Mouse (Mus musculus) embryo, embryonic 11 days (tissue): ENCODE data around the gene Trub2.

Experiments
- DNase-seq: peaks from one replicate; pipeline ENCODE4 v3.0.0-alpha.2; 2015

Trub2 gene

DNA sequence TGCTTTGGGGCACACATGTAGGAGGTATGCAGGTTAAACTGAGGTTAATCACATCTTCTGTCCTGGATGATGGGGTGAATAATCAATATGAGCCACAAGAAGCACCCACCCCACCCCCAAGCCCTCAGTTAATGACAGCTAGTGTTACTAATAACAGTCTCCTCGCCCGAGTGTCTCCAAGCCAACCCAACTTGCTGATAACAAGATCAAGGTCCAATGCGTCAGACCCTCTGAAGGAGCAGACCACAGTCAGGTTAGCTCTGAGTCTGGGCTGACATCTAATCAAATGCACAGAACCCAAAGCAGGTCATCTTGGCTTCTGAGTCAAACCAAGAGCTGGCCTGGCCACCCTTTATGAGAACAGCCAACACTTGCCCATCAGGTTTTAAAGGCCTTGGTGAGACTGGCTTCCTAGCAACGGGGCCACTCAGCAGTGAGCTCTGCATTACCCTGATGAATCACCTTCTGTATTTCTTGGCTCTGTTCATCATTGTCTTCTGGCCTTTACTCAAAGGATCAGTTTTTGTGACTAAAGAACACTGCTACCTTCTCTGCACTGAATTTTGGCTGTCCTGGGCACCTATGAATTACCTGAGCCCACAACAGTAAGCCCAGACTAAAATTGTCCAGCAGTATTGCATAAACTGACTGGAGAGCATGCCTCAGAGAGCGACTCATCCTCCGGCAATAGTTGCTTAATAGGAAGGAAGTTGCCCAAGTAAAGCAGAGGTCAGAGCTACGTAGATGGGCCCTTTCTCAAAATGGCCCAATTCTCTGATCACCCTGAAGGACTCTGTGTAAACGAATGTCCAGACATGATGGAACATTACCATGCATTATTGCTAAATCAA, 16.5 kb downstream of the Trub2 start:
- DNase-seq = no peak

DNA sequence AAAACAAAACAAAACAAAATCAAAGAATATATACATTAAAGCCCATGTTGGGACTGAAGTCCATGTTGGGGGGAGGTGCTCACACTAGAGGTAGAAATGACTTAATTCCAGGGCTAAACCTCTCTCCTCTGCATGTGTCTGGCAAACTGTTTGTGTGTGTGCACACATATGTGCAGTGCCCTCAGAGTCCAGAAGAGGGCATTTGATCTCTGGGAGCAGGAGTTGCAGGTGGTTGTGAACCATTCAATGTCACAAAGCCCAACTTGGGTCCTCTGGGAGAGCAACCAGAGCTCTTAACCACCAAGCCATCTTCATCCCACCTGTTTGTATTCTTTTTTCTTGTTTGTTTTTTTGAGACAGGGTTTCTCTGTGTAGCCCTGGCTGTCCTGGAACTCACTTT, 18.1 kb downstream of the Trub2 start:
- peak; percentile 9 for DNase-seq

DNA sequence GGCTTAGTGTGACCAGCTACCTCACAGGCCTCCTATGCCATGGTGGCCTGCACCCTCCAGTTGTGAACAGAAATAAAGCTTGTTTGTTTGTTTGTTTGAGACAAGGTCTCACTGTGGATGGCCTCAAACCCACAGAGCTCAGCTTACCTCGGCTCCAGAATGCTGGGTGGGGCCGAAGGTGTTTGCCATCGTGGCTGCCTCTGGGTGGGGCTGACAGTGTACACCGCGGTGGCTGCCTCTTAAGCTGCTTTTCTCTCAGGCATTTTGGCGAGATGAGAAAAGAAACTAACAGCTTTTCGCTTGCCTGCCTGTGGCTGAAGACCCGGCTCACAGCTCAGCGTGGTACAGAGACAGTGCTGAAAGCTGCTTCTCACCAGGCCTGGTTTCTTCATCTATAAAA, 19.4 kb downstream of the Trub2 start:
- DNase-seq = no peak

DNA sequence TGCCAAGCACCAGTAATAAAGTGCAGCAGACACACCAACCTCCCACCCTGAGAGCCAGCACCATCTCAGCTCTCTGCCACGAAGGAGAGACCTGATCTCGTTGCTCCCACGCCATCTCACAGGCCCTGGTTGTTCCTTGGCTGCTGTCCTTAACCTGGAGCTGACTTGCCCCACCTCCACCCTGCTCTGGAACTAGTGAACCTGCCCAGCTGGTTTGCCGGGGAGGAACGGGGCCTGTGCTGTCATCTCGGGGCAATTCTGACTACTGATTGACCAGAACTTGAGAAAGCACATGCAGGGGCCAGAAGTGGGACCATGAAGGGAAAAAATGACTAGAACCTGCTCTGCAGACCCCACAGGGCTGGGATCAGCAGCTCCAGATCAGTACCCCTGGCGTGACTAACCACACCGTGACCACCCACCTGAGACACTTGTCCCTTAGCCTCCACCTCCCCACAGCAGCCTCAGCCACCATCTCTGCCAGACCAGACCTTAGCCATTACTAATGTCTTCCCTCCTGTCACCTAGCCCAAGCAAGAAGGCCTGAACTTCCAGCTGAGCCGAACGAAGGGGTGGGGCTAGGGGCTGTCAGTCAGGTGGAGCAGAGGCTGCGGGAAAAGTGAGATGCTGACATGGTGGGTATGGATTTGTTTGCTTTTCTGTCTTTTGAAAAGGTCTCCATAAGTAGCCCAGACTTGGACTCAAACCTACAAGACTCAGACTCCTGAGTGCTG, 20.2 kb downstream of the Trub2 start:
- no peak for DNase-seq

DNA sequence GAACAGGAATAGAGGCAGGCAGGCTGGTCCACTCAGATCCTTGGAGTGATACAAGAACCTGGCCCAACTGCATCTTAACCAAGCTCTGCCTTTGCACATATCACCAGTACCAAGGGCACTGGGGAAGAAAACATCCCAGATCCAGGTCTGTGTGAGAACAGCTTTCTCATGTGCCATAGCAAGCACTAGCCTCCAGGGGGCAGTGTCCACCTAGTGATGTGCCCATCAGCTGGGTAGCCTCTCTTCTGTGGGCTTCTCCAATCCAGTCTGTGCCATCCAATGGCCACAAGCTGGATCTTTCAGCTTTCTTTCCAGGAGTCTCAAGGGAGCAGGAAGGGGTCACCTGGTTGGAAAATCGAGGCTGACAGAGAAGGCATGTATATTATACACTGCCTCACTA, 23.5 kb downstream of the Trub2 start:
- DNase-seq = peak; percentile 80

DNA sequence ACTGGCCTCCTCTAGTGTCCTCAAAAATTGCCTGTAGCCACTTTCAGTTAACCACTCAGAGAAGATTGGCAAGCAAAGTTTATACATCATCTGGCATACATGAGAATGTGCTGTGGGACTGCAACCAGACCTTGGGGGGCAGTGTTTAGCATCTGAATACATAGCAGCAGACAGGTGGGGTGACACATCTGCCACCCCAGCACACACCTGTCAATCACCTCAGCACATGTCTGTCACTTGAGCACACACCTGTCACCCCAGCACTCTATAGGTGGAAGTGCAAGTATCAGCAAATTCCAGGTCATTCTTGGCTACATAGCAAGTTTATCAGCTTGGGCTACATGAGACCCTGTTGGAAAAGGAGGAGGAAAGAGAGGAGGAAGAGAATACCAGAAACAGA, 32.6 kb downstream of the Trub2 start:
- DNase-seq = no peak

DNA sequence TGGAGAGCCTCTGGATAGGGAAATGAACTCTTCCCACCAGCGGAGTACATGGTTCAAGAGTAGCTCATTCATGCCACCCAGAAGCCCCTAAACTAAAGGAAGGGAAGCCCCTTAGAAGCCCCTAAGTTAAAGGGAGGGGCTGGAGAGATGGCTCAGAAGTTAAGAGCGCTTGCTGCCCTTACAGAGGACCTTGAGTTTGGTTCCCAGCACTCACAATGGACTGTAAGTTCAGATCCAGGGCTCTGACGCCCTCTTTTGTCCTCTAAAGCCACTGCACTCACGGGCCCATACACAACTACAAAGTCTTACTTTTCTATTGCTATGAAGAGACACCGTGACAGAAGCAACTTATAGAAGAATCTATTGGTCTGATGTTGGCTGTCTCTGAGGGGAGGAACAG, 35.9 kb downstream of the Trub2 start:
- no peak for DNase-seq

DNA sequence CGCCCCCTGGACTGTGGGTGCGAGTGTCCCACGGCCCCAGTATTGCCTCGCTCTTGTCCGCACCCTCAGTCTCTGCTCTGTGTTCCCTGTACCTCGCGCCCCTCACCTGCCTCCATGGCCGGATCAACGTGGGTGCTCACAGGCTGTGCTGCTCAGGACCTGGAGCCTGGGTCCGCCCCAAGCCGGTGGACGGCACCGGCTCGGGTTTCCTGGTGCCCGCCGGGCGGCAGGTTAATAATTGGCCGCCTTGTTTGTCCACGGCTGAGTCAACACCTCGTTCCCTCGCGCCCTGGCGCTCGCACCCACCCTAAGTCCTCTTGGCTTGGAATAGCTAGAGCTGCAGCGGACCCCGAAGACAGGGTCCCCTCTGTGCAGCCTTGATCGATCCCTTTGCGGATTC, 36.8 kb downstream of the Trub2 start, which contains the start of gene Gm13420:
TSS of gene Gm13420 (minus strand) at position 189 of the 400 bp plus-strand sequence.
- peak; percentile 8 for DNase-seq

DNA sequence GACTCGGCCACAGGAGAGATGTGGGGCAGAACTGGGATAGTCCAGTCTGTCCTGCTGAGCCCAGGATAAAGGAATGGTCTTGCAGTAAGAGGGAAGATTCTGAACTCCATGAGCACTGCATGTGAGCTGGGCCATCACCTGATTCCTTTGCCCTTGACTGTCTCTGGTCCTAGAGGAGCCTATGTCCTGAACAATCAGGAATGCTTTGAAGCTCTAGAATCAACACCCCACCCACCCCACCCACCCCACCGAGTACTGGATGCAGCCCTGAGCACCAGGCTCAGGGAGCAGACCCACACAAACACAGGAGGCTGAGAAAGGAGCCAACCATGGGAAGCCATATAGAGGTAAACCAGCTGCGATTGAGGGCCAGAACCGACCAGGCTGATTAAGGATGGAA, 39.8 kb downstream of the Trub2 start:
- no peak for DNase-seq

DNA sequence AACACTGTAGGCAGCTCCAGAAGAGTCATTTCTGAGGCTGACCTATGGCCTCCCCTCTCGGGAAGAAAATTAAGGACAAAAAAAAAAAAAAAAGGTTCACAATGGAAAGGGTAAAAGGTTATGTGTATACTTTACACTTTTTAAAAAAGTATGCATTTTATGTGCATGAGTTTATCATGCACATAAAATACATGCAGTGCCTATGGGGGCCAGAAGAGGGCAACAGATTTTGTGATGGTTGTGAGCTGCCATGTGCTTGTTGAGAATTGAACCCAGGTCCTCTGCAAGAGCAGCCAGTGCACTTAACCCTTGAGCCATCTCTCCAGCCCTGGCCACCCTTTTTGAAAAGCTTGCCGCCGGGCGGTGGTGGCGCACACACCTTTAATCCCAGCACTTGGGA, 40.5 kb downstream of the Trub2 start:
- DNase-seq = peak; percentile 31

DNA sequence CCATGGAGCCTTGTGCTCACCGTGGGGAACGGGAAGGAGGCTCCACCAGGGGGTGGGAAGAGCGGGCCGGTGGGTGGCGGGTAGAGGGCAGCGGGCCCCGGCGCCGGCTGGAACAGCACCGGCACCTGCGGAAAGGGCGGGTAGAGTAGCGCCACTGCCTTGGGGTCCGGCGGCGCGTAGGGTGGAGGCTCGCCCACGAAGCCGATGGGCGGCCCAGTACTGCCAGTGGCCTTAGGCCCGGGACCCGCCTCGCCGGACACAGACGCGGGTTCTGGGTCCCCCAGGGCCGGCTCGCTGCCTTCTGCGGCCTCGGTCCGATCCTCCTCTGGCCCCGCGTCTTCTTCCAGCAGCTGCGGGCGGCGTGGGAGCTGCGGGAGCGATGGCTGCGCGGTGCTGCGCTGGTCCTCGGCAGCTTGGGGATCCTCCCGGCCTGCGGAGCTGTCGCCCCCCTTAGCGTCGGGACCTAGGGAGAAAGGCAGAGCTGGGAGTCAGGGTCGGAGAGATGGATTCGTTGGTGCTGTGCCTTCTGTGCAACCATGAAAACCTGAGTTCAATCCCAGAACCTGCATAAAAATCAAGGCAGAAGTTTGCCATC, 41.0 kb downstream of the Trub2 start:
- peak; percentile 22 for DNase-seq

DNA sequence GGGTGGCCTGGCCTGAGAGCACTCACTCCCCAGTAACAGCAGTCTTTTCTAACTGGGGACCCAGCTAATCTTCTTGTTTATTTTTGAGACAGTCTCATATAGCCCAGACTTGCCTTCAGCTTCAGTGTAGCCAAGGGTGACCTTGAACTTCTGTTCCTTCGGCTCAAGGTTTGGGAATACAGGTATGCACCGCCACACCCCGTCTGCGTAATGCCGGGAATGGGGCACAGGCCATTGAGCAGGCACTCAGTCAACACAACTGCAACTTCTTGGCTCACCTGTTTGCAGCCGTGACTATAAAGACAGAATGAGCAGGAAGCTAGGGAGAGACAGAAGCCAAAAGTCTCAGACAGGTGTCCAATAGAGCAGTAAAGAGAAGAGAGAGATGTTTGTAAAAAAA, 44.0 kb downstream of the Trub2 start:
- DNase-seq = no peak

DNA sequence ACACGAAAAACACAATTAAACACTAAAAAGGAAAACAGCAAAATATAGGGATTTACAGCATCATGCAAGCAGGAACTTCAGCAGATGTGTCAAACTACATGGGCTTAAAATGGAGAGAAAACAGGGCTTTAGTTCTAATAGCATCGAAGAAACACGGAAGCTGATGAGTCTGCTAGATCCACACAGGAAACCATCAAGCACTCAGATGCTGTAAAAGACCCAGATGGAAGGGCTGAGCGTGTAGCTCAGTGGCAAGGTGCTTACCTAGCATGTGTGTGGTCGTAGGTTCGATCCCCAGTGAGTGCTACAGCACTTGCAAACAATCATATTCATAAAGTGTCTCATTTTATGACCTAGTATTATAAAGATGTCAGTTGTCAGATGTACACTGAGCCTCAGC, 47.1 kb downstream of the Trub2 start:
- no peak for DNase-seq

DNA sequence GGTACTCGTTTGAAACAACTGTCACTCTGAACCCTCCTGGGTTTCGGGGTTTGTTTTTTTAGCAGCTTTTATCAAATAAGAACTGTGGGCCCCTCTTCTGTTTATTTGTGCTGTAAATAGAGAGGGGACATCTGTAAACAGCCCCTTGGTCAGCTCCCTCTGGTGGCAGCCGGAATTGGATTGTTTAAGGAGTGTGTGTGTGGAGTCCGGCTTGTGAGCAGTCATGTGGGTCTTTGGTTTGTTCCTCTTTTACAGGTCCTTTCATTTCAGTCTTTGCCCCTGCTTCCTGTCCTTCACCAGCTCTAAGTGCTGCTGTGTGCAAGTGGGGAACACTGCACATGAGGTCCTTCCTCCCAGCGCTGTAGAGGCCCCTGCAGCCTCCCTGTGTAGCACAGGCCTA, 48.9 kb downstream of the Trub2 start:
- no peak for DNase-seq

DNA sequence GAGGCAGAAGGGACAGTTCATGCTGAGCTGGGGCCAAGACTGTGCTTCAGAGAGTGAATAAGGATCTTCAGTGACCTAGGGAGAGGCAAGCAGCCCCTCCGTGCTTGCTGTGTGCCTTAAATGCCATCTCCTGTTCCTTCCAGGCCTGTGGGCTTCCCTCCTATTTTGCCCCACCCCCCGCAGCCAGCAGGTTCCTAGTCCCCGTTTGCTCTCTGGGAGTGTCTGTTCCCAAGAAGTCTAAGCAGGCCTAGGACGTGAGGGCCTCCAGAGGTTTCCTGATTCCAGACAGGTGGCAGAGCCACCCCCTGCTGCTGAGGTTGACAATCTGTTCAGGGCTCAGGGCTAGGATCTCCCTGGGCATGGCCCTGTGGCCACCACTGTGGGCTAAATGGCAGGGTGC, 49.5 kb downstream of the Trub2 start:
- no peak for DNase-seq

DNA sequence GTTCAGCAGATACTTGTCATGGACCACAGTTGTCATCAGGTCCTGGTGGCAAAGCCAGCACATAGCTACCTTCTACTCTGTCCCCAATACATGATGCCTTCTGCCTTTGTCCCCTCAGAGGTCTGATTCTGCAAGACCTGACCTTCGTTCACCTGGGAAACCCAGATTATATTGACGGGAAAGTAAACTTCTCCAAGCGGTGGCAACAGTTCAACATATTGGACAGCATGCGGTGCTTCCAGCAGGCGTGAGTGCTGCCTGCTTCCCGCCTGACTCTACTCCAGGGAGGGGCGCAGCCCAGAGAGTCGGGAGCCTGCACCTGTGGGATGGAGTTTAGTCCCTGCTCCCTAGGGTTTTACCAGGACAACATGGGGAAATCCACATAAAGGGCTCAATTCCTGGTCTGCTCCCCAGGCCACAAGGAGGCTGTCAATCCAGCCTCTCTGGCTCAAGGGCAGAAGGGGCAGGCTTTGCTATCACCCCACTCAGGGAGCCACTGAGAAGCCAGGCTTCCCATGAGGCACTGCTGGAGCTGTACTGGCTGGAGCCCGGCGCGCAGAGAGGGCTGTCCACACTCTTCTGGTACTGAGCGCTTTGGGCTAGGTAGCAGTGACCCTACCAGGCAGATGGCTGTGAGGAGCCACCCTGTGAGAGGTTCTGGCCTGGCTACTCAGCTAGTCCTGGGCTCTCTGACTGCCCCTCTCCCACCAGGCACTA, 50.9 kb downstream of the Trub2 start:
- DNase-seq = no peak

DNA sequence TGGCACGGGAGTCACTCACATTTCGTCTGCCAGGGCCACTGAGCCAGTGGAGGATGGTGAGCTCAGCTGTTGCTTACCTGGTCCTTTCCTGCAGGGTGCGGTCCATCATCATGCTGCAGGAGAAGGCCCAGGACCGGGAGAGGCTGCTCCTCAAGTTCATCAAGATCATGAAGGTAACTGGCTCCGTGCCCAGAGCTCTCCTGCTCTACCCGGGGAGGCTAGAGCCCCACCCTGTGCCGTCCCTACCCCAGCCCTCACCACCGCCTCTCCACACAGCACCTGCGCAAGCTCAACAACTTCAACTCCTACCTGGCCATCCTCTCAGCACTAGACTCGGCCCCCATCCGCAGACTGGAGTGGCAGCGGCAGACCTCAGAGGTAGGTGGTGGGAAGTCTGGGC, 52.6 kb downstream of the Trub2 start:
- DNase-seq = no peak

DNA sequence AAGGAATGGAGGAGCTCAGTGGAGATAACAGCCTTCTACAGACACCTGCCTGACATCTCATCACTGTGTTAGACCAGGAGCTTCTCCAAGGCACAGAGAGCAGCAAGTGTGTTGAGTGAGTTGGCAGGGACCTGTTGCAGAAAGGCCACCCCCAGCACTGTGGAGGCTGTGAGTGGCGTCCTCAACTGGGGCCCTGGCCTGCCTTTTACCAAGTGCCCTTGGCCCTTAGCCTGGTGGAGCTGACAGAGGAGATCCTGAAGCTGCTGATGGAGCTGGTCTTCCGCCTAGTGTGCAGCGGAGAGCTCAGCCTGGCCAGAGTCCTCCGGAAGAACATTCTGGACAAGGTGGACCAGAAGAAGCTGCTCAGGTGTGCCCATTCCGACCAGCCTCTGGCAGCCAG, 55.0 kb downstream of the Trub2 start:
- DNase-seq = no peak

DNA sequence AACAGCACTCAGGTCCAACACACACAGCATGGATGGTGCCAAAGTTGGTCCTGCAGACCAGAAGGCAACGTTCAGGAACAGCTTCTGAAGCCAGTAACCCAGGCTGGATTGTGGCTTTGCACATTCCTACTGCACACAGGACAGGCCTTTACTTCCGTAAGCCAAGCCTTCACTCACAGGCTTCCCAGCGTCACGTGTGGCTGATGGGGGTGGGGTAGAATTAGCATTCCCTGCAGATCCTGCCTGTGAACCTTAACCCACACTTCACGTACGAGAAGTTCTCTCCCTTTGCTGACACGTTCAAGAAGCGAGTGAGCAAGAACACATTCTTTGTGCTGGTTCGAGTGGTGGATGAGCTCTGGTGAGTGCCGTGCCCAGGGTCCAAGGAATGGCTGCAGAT, 55.7 kb downstream of the Trub2 start:
- DNase-seq = no peak

DNA sequence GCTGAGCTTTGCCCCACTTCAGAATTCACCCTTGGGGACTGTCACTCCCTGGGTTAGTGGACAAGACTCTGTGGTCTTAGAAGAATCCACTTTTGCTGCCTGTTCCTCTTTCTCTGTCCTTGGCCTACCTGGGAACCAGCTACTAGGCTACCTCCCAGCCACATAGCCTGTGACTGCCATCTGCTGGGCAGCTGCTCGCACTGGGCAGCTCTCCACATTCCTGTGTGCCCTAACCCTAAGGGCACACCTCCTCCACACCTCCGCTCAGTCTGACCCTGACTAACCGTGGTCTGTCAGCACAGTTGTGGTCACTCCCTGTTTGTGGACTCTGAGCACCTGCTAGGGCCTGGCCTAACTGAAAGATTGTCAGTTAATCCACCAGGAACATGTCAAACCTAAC, 56.8 kb downstream of the Trub2 start:
- DNase-seq = peak; percentile 22

DNA sequence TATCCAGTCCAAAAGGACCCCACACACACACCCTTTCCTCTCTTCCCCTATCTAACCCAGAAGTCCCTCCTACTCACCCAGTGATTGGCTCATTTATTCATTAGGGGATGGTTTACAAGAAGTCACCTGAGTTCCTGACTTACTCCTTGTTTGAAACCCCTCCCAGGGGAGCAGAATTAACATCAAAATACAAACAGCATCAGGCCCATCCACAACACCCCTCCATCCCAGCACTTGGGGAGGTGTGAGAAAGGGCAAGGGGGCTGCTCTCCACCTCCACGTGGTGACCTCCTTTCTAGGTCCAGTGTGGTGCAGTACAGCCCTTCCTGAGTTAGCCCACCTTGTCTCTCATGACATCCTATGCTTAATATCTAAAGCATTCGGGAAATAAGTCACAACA, 58.8 kb downstream of the Trub2 start:
- DNase-seq = no peak

DNA sequence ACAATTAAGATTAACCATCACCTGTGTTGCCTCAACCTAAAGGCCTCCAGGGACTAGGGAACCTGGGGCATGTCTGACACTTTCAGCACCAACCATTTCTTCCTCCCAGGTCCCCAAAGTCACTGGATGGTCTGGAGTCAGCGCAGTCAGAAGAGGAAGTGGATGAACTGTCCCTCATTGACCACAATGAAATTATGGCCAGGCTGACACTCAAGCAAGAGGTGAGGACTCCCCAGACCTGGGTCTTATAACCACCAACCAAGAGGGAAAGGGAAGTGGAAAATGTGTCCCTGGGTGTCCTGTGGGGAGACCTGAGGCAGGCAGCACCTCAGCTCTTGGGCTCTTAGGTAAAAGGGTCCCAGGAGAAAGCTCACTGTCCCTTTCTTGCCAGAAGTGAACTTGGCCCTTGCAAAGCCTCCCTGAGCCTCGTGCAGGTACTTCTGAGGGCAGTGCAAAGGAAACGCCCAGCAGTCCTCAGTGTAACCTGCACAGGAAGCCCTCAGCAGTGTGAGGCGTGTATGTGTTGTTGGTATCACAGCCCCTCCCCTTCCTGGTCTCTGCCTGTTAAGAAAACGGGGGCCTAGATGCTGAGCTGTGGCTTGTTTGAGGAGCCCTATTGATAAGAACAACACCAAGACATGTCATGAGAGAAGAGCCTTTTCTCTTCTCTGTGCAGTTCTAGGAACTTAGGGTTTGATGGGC, 63.5 kb downstream of the Trub2 start:
- no peak for DNase-seq

DNA sequence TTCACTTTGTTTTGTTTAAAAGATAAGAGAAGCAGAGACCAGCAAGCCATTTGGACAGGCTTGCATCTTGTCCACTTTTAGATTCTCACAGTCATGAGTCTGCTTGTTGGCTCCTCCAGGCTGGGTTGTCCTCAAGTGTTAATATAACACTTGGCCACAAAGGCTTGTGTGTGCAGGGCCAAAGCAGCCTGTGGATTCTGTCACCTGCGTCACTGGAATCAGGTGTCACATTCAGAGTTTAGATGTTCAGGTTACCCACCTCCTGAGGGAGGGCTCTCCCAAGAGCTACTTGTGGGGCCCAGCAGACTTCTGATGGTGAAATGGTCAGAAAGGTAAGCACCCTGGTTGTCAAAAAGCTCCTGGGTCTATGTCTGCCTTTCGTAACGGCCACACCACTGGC, 65.2 kb downstream of the Trub2 start:
- no peak for DNase-seq
